Mouse (Mus musculus): Measurements from ENCODE around the gene Slc1a3.

The Slc1a3 gene

DNA sequence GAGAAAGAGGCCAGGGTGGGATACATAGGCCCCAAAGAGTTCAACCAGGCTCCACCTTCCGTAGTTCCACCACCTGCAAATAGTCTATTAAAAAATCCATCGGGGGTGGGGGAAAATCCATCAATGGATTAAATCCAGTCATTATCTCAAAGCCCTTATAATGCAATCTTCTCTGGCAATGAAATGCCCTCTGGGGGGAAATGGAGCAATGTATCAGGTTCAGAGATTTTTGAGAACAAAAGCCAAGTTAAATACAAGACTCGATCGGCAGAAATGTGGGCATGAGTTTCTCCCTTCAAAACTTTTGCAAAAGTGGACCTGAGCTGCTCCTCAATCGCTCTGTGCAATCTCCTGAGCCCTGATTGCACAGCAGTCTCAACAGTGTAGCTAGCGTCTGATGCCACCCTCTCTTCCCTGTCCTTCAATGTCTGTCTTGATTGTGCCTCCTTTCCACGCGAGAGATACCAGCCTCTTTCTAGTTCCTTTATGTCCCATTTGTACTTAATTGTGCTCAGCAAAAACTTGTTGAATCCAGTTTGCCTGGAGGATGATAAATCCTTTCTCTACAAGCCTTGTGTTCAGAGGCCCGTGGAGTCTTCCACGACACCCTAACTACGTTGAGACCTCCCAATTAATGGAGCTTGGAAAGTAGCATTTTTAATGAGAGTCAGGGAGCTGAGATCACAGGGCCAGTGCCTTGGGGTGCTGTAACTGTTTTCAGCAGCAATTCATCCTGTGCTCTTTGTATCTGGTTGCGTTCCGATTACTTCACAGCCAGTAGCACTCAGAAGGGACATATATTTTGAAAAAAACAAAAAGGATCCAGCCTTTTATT, 109.0 kb downstream of the Slc1a3 start:
- no peak for DNase-seq

DNA sequence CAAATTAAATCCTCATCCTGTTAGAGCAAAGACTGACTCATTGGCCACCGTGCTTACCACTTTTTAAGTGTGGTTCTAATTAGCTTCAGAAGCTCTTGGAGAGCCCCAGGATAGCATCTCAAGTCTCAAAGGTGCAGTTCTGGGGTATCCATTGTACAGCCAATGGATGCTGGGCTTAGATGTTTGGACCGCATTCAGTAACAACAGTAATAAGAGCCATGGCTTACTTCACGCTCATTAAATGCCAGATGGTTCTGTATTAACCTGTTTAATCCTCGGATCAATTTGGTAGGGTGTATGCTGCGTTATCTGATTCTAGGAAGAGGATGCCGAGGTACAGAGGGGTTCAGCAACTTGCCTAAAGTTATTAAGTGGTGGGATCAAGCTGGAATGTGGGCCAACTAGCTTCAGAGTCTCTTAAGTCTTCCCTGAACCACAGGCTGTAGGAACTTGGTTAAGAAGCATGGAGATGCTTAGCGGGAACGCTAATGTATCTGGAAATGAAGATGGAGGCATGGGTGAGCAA, 114.1 kb downstream of the Slc1a3 start:
- DNase-seq, result no peak

DNA sequence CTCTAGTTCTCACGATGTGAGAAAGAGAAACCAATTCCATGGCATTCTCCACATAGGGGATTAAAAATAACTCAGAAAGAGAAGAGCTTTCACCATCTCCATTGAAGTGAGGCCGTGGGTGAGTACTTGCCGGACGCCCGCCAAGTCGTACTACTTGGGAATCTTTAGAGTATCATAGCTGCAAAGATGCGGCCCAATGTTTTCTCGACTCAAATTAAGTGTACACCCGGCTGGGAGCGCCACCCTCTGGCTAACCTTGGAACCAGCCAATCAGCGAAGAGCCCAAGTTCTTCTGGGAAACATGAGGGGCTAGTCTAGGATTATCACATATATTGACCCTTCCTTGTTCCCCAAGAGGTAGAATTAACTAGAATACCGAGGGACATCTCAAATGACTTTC, 115.3 kb downstream of the Slc1a3 start:
- peak; percentile 18 for DNase-seq

DNA sequence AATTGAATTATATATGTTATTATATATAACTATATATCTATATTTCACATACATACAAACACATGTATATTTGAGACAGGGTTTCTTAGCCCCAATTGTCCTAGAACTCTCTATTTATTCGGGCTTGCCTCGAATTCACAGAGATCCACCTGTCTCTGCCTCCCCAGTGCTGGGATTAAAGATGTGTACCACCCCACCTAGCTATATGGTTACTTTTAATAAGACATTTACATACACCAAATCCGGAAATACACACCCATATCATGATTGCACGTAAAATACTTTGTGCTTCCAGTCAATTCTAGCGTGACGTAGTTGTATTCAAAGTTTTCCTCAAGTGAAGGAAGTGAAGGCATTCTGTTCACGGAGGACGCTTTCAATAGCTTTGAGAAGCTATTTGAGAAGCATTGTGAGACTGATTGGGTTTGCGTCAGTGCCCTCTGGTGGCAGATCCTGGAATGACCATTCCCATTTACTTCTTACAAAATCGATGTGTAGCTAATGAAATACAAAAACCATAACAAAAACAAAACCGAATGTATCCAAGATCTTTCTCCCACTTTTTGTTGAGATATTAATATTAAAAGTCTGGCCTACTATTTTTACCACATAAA, 121.0 kb downstream of the Slc1a3 start:
- DNase-seq, result peak; percentile 89

DNA sequence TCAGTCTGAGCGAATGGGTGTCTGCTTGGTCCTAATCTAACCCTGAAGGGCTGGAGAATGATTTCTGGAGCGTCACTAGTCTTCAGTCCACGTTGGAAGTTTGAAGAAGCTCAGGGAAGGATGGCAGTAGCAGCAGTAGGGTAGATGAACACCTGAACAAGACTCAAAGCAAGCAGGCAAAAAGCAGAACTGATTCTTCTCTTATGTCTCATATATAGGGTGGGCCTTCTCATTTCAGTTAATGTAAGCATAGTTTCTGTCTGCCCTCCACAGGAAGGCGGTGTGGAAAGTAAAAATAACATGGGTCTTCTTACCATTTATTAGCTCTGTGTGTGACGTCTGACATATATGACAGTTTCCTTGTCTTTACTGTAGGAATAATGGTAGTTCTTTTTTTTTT, 122.5 kb downstream of the Slc1a3 start:
- DNase-seq, result no peak

DNA sequence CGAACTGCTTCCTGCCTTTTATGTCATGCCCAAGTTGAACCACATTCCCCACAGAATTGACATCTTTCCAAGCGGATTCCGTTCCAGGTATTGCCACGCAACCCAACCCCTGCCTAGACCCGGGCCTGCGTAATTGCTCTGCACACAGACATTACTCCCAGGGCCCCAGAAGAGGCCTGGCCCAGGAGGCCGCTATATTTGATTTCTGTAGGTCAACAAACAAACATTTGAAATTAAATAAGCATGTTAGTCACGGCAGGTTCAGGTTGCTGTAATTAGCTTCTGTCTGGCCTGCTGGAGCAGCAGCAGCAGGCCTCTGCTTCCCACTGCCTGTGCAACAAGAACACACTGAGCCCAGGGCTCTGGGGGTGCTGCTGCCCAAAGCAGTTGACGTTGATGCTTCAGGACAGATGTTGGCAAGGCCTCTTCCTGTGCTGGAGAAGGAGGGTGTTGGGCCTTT, 123.7 kb downstream of the Slc1a3 start:
- DNase-seq, result no peak
